Mouse (Mus musculus) olfactory bulb, adult 2 months (tissue): ENCODE data around the gene Ssbp2.

ENCODE experiments used
- CTCF ChIP-seq: fragments of 200-500 bp; IDR thresholded peaks from 2 replicates; pipeline ENCODE4 v1.5.1; 2012; ENCODE audit warnings: low read depth, mild to moderate bottlenecking, low read length, moderate library complexity; ENCODE audit not compliant: insufficient read depth
- POLR2A ChIP-seq: fragments of 200-500 bp; IDR thresholded peaks from 2 replicates; pipeline ENCODE4 v1.6.1; 2012; ENCODE audit warnings: mild to moderate bottlenecking, low read depth, low read length, moderate library complexity; ENCODE audit not compliant: insufficient read depth

DNA sequence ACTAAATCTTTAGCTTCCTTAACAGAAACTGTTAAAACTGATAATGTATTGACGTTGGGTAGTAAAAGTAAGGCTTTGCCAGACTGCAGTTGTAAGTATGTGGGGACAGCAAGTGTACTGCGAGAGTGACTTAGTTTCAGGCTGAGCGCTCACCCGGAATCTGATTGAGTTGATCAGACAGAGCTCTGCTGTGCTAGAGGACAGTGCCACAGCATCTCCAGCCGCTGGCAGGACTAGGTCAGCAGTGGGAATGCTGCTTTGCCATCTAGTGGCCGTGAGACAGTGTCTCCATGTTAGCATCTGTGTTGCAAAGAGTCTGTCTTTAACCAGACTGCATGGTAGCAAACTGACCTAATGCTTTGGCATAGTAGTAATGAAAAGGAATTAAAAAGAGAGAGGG, 188.2 kb downstream of the Ssbp2 start:
- TF ChIP-seq POLR2A, result no peak
- no peak for TF ChIP-seq CTCF
